ENCODE assay signal across 9 mouse cellular contexts in genomic region chr2:136947937-136948336, GRCm38 (mm10). TPM values are rescaled to one million over a fixed set of nuclear protein-coding genes. Genes with fewer than 3 reads are reported as not detected.
DNase-seq lines count a peak whose midpoint lies in the region; ATAC-seq lines count a peak whose summit lies in the region.
"Had no signal": no experiment of that assay in that cellular context is flagged by ENCODE, and none has a peak within 500 bp of the region (broad histone marks: within the 10 kb centered on the region; RNA-seq: fewer than 3 reads in every experiment).

No protein-coding gene starts in this region.

- no peak for ATAC-seq in hindbrain, embryonic 14.5 days (ENCODE audit: low FRiP score)
- peak; percentile 84; the same call in 1 of the 2 replicates for ATAC-seq in lung, embryonic 15.5 days (ENCODE audit: borderline replicate concordance, extremely low read depth, low FRiP score, low TSS enrichment)

- H3K36me3 ChIP-seq in hindbrain, embryonic 10.5 days: no peaks in the 10 kb centered on the region
- H3K36me3 ChIP-seq in hindbrain, embryonic 14.5 days (replicated peaks; ENCODE audit: control insufficient read depth, insufficient read depth): no peaks in the 10 kb centered on the region
- H3K36me3 ChIP-seq in lung, embryonic 15.5 days: no peaks in the 10 kb centered on the region
- H3K36me3 ChIP-seq: neural tube, embryonic 12.5 days had no signal

- WGBS in hindbrain, embryonic 10.5 days: 73% methylated on average over 5 of the region's 5 CpGs
- WGBS in hindbrain, embryonic 14.5 days: 61% methylated on average over 5 of the region's 5 CpGs
- WGBS in lung, embryonic 15.5 days: 15% methylated on average over 5 of the region's 5 CpGs

- H3K4me1 ChIP-seq in hindbrain, embryonic 10.5 days (replicated peaks): no peaks in the 10 kb centered on the region
- no peaks in the 10 kb centered on the region for H3K4me1 ChIP-seq in hindbrain, embryonic 14.5 days (replicated peaks; ENCODE audit: control insufficient read depth, insufficient read depth, low read length)
- peaks cover 28% of the 10 kb centered on the region for H3K4me1 ChIP-seq in lung, embryonic 15.5 days
- H3K4me1 ChIP-seq: neural tube, embryonic 12.5 days had no signal

- DNase-seq in hindbrain, embryonic 10.5 days (ENCODE audit: low spot score): peak; percentile 7
- no peak for DNase-seq in hindbrain, embryonic 14.5 days (ENCODE audit: low spot score)
- peak; percentile 70 for DNase-seq in adipocyte (ENCODE audit: low spot score)
- peak; percentile 24 for DNase-seq in heart, adult 8-10 months (ENCODE audit: low spot score)
- no peak for DNase-seq in ovary, postnatal 14 days (ENCODE audit: low spot score)
- DNase-seq in cerebellum, postnatal 4 days (ENCODE audit: low spot score in 2 of 2): no peak
- DNase-seq in thymus, postnatal 0 days (ENCODE audit: low spot score): no peak

- H3K4me3 ChIP-seq in hindbrain, embryonic 10.5 days: no peak overlapping the region
- no peak overlapping the region for H3K4me3 ChIP-seq in hindbrain, embryonic 14.5 days (replicated peaks; ENCODE audit: low read length)
- H3K4me3 ChIP-seq in lung, embryonic 15.5 days: no peak overlapping the region
- H3K4me3 ChIP-seq: neural tube, embryonic 12.5 days had no signal

- H3K9me3 ChIP-seq in hindbrain, embryonic 10.5 days: no peaks in the 10 kb centered on the region
- no peaks in the 10 kb centered on the region for H3K9me3 ChIP-seq in hindbrain, embryonic 14.5 days (ENCODE audit: control insufficient read depth, low read length)
- H3K9me3 ChIP-seq in lung, embryonic 15.5 days: no peaks in the 10 kb centered on the region
- H3K9me3 ChIP-seq: neural tube, embryonic 12.5 days had no signal

- no peak overlapping the region for H3K4me2 ChIP-seq in hindbrain, embryonic 14.5 days (replicated peaks)
- H3K4me2 ChIP-seq in lung, embryonic 15.5 days: no peak overlapping the region
- H3K4me2 ChIP-seq: neural tube, embryonic 12.5 days had no signal

- H3K27me3 ChIP-seq in hindbrain, embryonic 10.5 days (ENCODE audit: insufficient read depth, poor library complexity, severe bottlenecking): no peaks in the 10 kb centered on the region
- no peaks in the 10 kb centered on the region for H3K27me3 ChIP-seq in hindbrain, embryonic 14.5 days (ENCODE audit: control insufficient read depth, insufficient read depth, low read length)
- no peaks in the 10 kb centered on the region for H3K27me3 ChIP-seq in lung, embryonic 15.5 days
- H3K27me3 ChIP-seq: neural tube, embryonic 12.5 days had no signal

- H3K9ac ChIP-seq in hindbrain, embryonic 14.5 days: no peak overlapping the region
- no peak overlapping the region for H3K9ac ChIP-seq in lung, embryonic 15.5 days
- H3K9ac ChIP-seq: neural tube, embryonic 12.5 days had no signal

- no peak overlapping the region for H3K27ac ChIP-seq in hindbrain, embryonic 10.5 days
- no peak overlapping the region for H3K27ac ChIP-seq in hindbrain, embryonic 14.5 days
- peak overlapping the region; percentile 55 for H3K27ac ChIP-seq in lung, embryonic 15.5 days
- H3K27ac ChIP-seq: neural tube, embryonic 12.5 days had no signal

RNA-seq across cellular contexts. Expression of gene AL731706.1, which starts 56.7 kb away (rescaled TPM):
- polyA plus RNA-seq in hindbrain, embryonic 10.5 days (2016; fragmentation: Nextera tagmentation; extraction: Ambion mirVana): 23.1 and 25.7 TPM in 2 replicates
- polyA plus RNA-seq in hindbrain, embryonic 14.5 days (2014; fragmentation: Nextera tagmentation; extraction: Ambion mirVana): 23.5 and 24.0 TPM in 2 replicates
- 10 to 100 TPM; 17.6 to 41.2 (median 31.2) TPM for total RNA-seq in heart, adult 8-10 months (2022)
- polyA plus RNA-seq in lung, embryonic 15.5 days (2015; fragmentation: Nextera tagmentation; extraction: Ambion mirVana): 25.1 and 31.7 TPM in 2 replicates
- 30.6 and 31.7 TPM in 2 replicates for polyA plus RNA-seq in thymus, postnatal 0 days (2015; fragmentation: Nextera tagmentation; extraction: Ambion mirVana)

RNA-seq across cellular contexts. Expression of gene Mkks, which starts 56.7 kb away (rescaled TPM):
- polyA plus RNA-seq in hindbrain, embryonic 10.5 days (2016; fragmentation: Nextera tagmentation; extraction: Ambion mirVana): 13.2 and 16.7 TPM in 2 replicates
- 11.7 and 16.5 TPM in 2 replicates for polyA plus RNA-seq in hindbrain, embryonic 14.5 days (2014; fragmentation: Nextera tagmentation; extraction: Ambion mirVana)
- 10 to 100 TPM; 31.7 to 55.5 (median 44.6) TPM for total RNA-seq in heart, adult 8-10 months (2022)
- polyA plus RNA-seq in lung, embryonic 15.5 days (2015; fragmentation: Nextera tagmentation; extraction: Ambion mirVana): 11.6 and 12.1 TPM in 2 replicates
- 13.2 and 13.3 TPM in 2 replicates for polyA plus RNA-seq in thymus, postnatal 0 days (2015; fragmentation: Nextera tagmentation; extraction: Ambion mirVana)

RNA-seq across cellular contexts. Expression of gene Slx4ip, which starts 56.9 kb away (rescaled TPM):
- 9.2 and 9.9 TPM in 2 replicates for polyA plus RNA-seq in hindbrain, embryonic 10.5 days (2016; fragmentation: Nextera tagmentation; extraction: Ambion mirVana)
- 13.0 and 13.7 TPM in 2 replicates for polyA plus RNA-seq in hindbrain, embryonic 14.5 days (2014; fragmentation: Nextera tagmentation; extraction: Ambion mirVana)
- 1 to 10 TPM; 1.3 to 2.0 (median 1.5) TPM for total RNA-seq in heart, adult 8-10 months (2022)
- 7.2 and 7.3 TPM in 2 replicates for polyA plus RNA-seq in lung, embryonic 15.5 days (2015; fragmentation: Nextera tagmentation; extraction: Ambion mirVana)
- 5.5 and 6.2 TPM in 2 replicates for polyA plus RNA-seq in thymus, postnatal 0 days (2015; fragmentation: Nextera tagmentation; extraction: Ambion mirVana)

Comparison
In these comparisons a context has a peak if more than half of its experiments do, and no peak if none do; other contexts are left out.
1. DNase-seq: peak in hindbrain, embryonic 10.5 days (single experiment), adipocyte (single experiment) and heart, adult 8-10 months (single experiment); none in hindbrain, embryonic 14.5 days (single experiment), ovary, postnatal 14 days (single experiment), cerebellum, postnatal 4 days (0 of 2) and thymus, postnatal 0 days (single experiment).